Mouse (Mus musculus) G1E (cell line): ENCODE results near the gene Lig3.

ENCODE experiments used
- CTCF ChIP-seq: IDR thresholded peaks from 2 replicates; pipeline ENCODE4 v1.5.1; 2012; ENCODE audit warnings: low read depth, low read length, inconsistent platforms, mixed read lengths
- GATA1 ChIP-seq: IDR thresholded peaks from 2 replicates; pipeline ENCODE4 v1.6.1; 2012; ENCODE audit warnings: borderline replicate concordance, low read length, inconsistent platforms, mixed read lengths
- TAL1 ChIP-seq: conservative IDR thresholded peaks from 2 replicates; pipeline ENCODE4 v1.6.1; 2012; ENCODE audit warnings: low read depth, low read length, inconsistent platforms, mixed read lengths

DNA sequence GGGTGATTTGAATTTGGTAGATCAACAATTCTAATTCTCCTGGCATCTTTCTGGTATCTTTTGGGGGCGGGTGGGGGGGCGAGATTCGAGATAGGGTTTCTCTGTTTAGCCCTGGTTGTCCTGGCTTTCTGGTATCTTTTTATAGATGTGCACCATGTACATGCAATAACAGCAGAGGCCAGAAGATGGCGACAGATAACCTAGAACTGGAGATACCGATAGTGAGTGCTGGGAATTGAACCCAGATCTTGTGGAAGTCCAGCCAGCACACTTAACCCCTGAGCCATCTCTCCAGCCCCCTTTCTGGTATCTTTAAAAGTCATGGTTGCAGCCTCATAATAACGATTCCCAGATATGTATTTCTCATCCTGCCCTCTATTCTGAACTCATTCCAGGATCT, 34.8 kb upstream of the Lig3 start:
- TF ChIP-seq CTCF (peak; percentile 57; the same call in 1 of the 2 replicates), GATA1 (no peak), TAL1 (no peak)
